Mouse (Mus musculus): ENCODE results near the gene Irak3. TPM values are rescaled to one million over a fixed set of nuclear protein-coding genes. Genes with fewer than 3 reads are reported as not detected.

Irak3 gene
- polyA plus RNA-seq, 1 experiment from 2014 or later = 0.31 TPM

- 0 out of 2 replicates have a peak, but pooled peaks cover 2% of the 10 kb centered on the region for H3K9me3 ChIP-seq (replicated peaks; ENCODE audit: control insufficient read depth, low read length)
- H3K4me2 ChIP-seq = no peak overlapping the region
- H3K27me3 ChIP-seq (ENCODE audit: control insufficient read depth, insufficient read depth, low read length) = no peaks in the 10 kb centered on the region
- no peaks in the 10 kb centered on the region for H3K36me3 ChIP-seq (ENCODE audit: control insufficient read depth, insufficient read depth, low read length)
- no peak overlapping the region for H3K4me3 ChIP-seq (ENCODE audit: low read depth, low read length)
- H3K4me1 ChIP-seq (ENCODE audit: control insufficient read depth, insufficient read depth, low read length) = 0 out of 2 replicates have a peak, but pooled peaks cover 10% of the 10 kb centered on the region
- 35% methylated on average over 5 of the region's 5 CpGs for WGBS (ENCODE audit: insufficient replicate concordance)
- H3K9ac ChIP-seq (ENCODE audit: low read depth, low read length) = no peak overlapping the region
- ATAC-seq (replicated peaks; ENCODE audit: insufficient number of reproducible peaks, low FRiP score, low TSS enrichment) = no peak
- H3K27ac ChIP-seq (ENCODE audit: low read depth, low read length) = no peak overlapping the region
These were observed 30.6 kb downstream of the Irak3 start for GRCm38 (mm10) chr10:120171340-120171739.

GRCm38 (mm10) chr10:120170277-120170676 lies 31.7 kb downstream of the Irak3 start:
- H3K27ac ChIP-seq (ENCODE audit: low read depth, low read length) = no peak overlapping the region
- 0 out of 2 replicates have a peak, but pooled peaks cover 10% of the 10 kb centered on the region for H3K4me1 ChIP-seq (ENCODE audit: control insufficient read depth, insufficient read depth, low read length)
- H3K9me3 ChIP-seq (replicated peaks; ENCODE audit: control insufficient read depth, low read length) = 0 out of 2 replicates have a peak, but pooled peaks cover 2% of the 10 kb centered on the region
- no peak overlapping the region for H3K4me2 ChIP-seq
- no peaks in the 10 kb centered on the region for H3K36me3 ChIP-seq (ENCODE audit: control insufficient read depth, insufficient read depth, low read length)
- WGBS (ENCODE audit: insufficient replicate concordance) = 76% methylated on average over 4 of the region's 4 CpGs
- no peak overlapping the region for H3K4me3 ChIP-seq (ENCODE audit: low read depth, low read length)
- no peak overlapping the region for H3K9ac ChIP-seq (ENCODE audit: low read depth, low read length)
- ATAC-seq (replicated peaks; ENCODE audit: insufficient number of reproducible peaks, low FRiP score, low TSS enrichment) = no peak
- H3K27me3 ChIP-seq (ENCODE audit: control insufficient read depth, insufficient read depth, low read length) = no peaks in the 10 kb centered on the region

- no peak overlapping the region for H3K27ac ChIP-seq (ENCODE audit: low read depth, low read length)
- H3K4me1 ChIP-seq (ENCODE audit: control insufficient read depth, insufficient read depth, low read length) = 0 out of 2 replicates have a peak, but pooled peaks cover 10% of the 10 kb centered on the region
- 0 out of 2 replicates have a peak, but pooled peaks cover 2% of the 10 kb centered on the region for H3K9me3 ChIP-seq (replicated peaks; ENCODE audit: control insufficient read depth, low read length)
- no peak for ATAC-seq (replicated peaks; ENCODE audit: insufficient number of reproducible peaks, low FRiP score, low TSS enrichment)
- H3K9ac ChIP-seq (ENCODE audit: low read depth, low read length) = no peak overlapping the region
- no peaks in the 10 kb centered on the region for H3K36me3 ChIP-seq (ENCODE audit: control insufficient read depth, insufficient read depth, low read length)
- no peak overlapping the region for H3K4me3 ChIP-seq (ENCODE audit: low read depth, low read length)
- 84% methylated on average over 5 of the region's 5 CpGs for WGBS (ENCODE audit: insufficient replicate concordance)
- H3K4me2 ChIP-seq = no peak overlapping the region
- no peaks in the 10 kb centered on the region for H3K27me3 ChIP-seq (ENCODE audit: control insufficient read depth, insufficient read depth, low read length)
These were observed 32.1 kb downstream of the Irak3 start for GRCm38 (mm10) chr10:120169841-120170240.

- 0 out of 2 replicates have a peak, but pooled peaks cover 2% of the 10 kb centered on the region for H3K9me3 ChIP-seq (replicated peaks; ENCODE audit: control insufficient read depth, low read length)
- H3K4me1 ChIP-seq (ENCODE audit: control insufficient read depth, insufficient read depth, low read length) = 0 out of 2 replicates have a peak, but pooled peaks cover 10% of the 10 kb centered on the region
- no peak overlapping the region; the same call in 1 of the 2 replicates for H3K4me2 ChIP-seq
- no peaks in the 10 kb centered on the region for H3K27me3 ChIP-seq (ENCODE audit: control insufficient read depth, insufficient read depth, low read length)
- no peak overlapping the region for H3K27ac ChIP-seq (ENCODE audit: low read depth, low read length)
- 50% methylated on average over 10 of the region's 10 CpGs for WGBS (ENCODE audit: insufficient replicate concordance)
- ATAC-seq (replicated peaks; ENCODE audit: insufficient number of reproducible peaks, low FRiP score, low TSS enrichment) = no peak
- H3K9ac ChIP-seq (ENCODE audit: low read depth, low read length) = no peak overlapping the region
- no peaks in the 10 kb centered on the region for H3K36me3 ChIP-seq (ENCODE audit: control insufficient read depth, insufficient read depth, low read length)
- H3K4me3 ChIP-seq (ENCODE audit: low read depth, low read length) = no peak overlapping the region
These were observed 32.9 kb downstream of the Irak3 start for GRCm38 (mm10) chr10:120169064-120169463.

- Histone ChIP-seq H3K4me3 (ENCODE audit: low read depth, low read length) (no peak overlapping the region), H3K4me1 (ENCODE audit: control insufficient read depth, insufficient read depth, low read length) (0 out of 2 replicates have a peak, but pooled peaks cover 10% of the 10 kb centered on the region), H3K27ac (ENCODE audit: low read depth, low read length) (no peak overlapping the region), H3K27me3 (ENCODE audit: control insufficient read depth, insufficient read depth, low read length) (no peaks in the 10 kb centered on the region), H3K9me3 (replicated peaks; ENCODE audit: control insufficient read depth, low read length) (0 out of 2 replicates have a peak, but pooled peaks cover 2% of the 10 kb centered on the region), H3K36me3 (ENCODE audit: control insufficient read depth, insufficient read depth, low read length) (no peaks in the 10 kb centered on the region), H3K4me2 (no peak overlapping the region), H3K9ac (ENCODE audit: low read depth, low read length) (no peak overlapping the region)
- 68% methylated on average over 1 of the region's 1 CpGs for WGBS (ENCODE audit: insufficient replicate concordance)
- ATAC-seq (replicated peaks; ENCODE audit: insufficient number of reproducible peaks, low FRiP score, low TSS enrichment) = no peak
These were observed 33.9 kb downstream of the Irak3 start for GRCm38 (mm10) chr10:120168070-120168469.

- ATAC-seq (replicated peaks; ENCODE audit: insufficient number of reproducible peaks, low FRiP score, low TSS enrichment) = no peak
- WGBS (ENCODE audit: insufficient replicate concordance) = 81% methylated on average over 17 of the region's 17 CpGs
- Histone ChIP-seq H3K9ac (ENCODE audit: low read depth, low read length) (no peak overlapping the region), H3K27me3 (ENCODE audit: control insufficient read depth, insufficient read depth, low read length) (no peaks in the 10 kb centered on the region), H3K27ac (ENCODE audit: low read depth, low read length) (no peak overlapping the region), H3K4me2 (no peak overlapping the region), H3K4me3 (ENCODE audit: low read depth, low read length) (no peak overlapping the region), H3K4me1 (ENCODE audit: control insufficient read depth, insufficient read depth, low read length) (0 out of 2 replicates have a peak, but pooled peaks cover 10% of the 10 kb centered on the region), H3K36me3 (ENCODE audit: control insufficient read depth, insufficient read depth, low read length) (no peaks in the 10 kb centered on the region), H3K9me3 (replicated peaks; ENCODE audit: control insufficient read depth, low read length) (no peaks in the 10 kb centered on the region)
These were observed 36.0 kb downstream of the Irak3 start for GRCm38 (mm10) chr10:120165793-120166503.

- ATAC-seq (replicated peaks; ENCODE audit: insufficient number of reproducible peaks, low FRiP score, low TSS enrichment) = no peak
- Histone ChIP-seq H3K4me2 (no peak overlapping the region), H3K4me1 (ENCODE audit: control insufficient read depth, insufficient read depth, low read length) (0 out of 2 replicates have a peak, but pooled peaks cover 10% of the 10 kb centered on the region), H3K27ac (ENCODE audit: low read depth, low read length) (no peak overlapping the region), H3K9ac (ENCODE audit: low read depth, low read length) (no peak overlapping the region), H3K9me3 (replicated peaks; ENCODE audit: control insufficient read depth, low read length) (no peaks in the 10 kb centered on the region), H3K27me3 (ENCODE audit: control insufficient read depth, insufficient read depth, low read length) (no peaks in the 10 kb centered on the region), H3K4me3 (ENCODE audit: low read depth, low read length) (no peak overlapping the region), H3K36me3 (ENCODE audit: control insufficient read depth, insufficient read depth, low read length) (no peaks in the 10 kb centered on the region)
- WGBS (ENCODE audit: insufficient replicate concordance) = 85% methylated on average over 19 of the region's 19 CpGs
These were observed 36.8 kb downstream of the Irak3 start for GRCm38 (mm10) chr10:120164931-120165792.

- Histone ChIP-seq H3K4me3 (ENCODE audit: low read depth, low read length) (no peak overlapping the region), H3K9ac (ENCODE audit: low read depth, low read length) (no peak overlapping the region), H3K36me3 (ENCODE audit: control insufficient read depth, insufficient read depth, low read length) (no peaks in the 10 kb centered on the region), H3K27me3 (ENCODE audit: control insufficient read depth, insufficient read depth, low read length) (no peaks in the 10 kb centered on the region), H3K27ac (ENCODE audit: low read depth, low read length) (no peak overlapping the region), H3K4me1 (ENCODE audit: control insufficient read depth, insufficient read depth, low read length) (0 out of 2 replicates have a peak, but pooled peaks cover 6% of the 10 kb centered on the region), H3K4me2 (no peak overlapping the region), H3K9me3 (replicated peaks; ENCODE audit: control insufficient read depth, low read length) (no peaks in the 10 kb centered on the region)
- no peak for ATAC-seq (replicated peaks; ENCODE audit: insufficient number of reproducible peaks, low FRiP score, low TSS enrichment)
- 88% methylated on average over 7 of the region's 7 CpGs for WGBS (ENCODE audit: insufficient replicate concordance)
These were observed 38.4 kb downstream of the Irak3 start for GRCm38 (mm10) chr10:120163490-120163889.

All from heart, embryonic 11.5 days (tissue).